Mouse (Mus musculus) G1E (cell line): ENCODE data around the gene Sh3kbp1.

Source experiments
- CTCF ChIP-seq: IDR thresholded peaks from 2 replicates; pipeline ENCODE4 v1.5.1; 2012; ENCODE audit warnings: low read depth, low read length, inconsistent platforms, mixed read lengths
- GATA1 ChIP-seq: IDR thresholded peaks from 2 replicates; pipeline ENCODE4 v1.6.1; 2012; ENCODE audit warnings: borderline replicate concordance, low read length, inconsistent platforms, mixed read lengths
- POLR2AphosphoS5 ChIP-seq: IDR thresholded peaks from 2 replicates; pipeline ENCODE4 v1.6.1; 2012; ENCODE audit warnings: low read depth, low read length, inconsistent platforms; ENCODE audit not compliant: insufficient replicate concordance
- TAL1 ChIP-seq: conservative IDR thresholded peaks from 2 replicates; pipeline ENCODE4 v1.6.1; 2012; ENCODE audit warnings: low read depth, low read length, inconsistent platforms, mixed read lengths

DNA sequence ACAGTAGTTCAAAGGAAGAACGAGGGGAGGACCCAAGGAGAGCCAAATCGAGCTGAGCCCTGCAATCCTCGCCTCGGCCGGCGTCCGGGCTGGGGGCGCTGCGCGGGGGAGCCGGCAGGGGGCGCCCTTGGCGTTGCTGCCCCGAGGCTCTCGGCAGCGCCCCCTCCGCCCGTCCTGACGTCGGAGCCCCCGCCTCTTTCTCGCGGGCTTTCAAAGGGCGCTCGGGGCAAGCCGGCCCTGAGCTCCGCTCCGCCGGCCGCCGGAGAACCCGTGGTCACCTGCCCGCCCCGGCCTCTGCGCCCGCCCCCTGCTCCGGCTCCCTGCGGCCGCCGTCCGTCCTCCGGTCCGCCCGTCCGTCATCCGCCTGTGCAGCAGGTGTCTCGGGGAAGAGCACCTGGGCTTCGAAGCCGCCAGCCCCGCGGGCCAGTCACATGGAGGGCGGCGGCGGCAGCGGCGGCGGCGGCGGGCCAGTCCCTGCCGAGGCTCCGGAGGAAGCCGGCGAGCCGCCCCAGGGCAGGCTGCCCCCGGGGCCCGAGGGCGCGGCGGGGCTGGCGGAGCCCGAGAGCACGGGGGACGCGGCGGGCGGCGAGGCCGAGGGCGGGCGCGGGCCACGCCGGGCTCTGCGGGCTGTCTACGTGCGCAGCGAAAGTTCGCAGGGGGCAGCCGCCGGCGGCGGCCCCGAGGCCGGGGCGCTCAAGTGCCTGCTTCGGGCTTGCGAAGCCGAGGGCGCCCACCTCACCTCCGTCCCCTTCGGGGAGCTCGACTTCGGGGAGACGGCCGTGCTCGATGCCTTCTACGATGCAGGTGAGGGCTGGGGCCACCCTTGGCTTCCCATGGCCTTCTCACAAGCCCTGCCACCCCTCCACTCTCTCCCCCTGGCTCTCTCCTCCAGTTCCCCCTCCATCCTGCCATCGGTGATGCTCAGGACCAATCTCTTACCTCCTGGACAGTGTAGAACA lies 361.2 kb downstream of the Sh3kbp1 start, which contains the start of gene Map3k15:
- TF ChIP-seq CTCF, result no peak
- TF ChIP-seq POLR2AphosphoS5, result no peak
- no peak for TF ChIP-seq TAL1
- TF ChIP-seq GATA1, result no peak
